Mouse (Mus musculus) cerebellum, adult 2 months (tissue): ENCODE results near the gene 1700129C05Rik. TPM values are rescaled to one million over a fixed set of nuclear protein-coding genes. Genes with fewer than 3 reads are reported as not detected.

Experiments
- DNase-seq, 2 experiments: peaks; one replicate each; pipeline ENCODE4 v3.0.0; 2021
- H3K27ac ChIP-seq: fragments of 200-500 bp; 2 replicates; pipeline ENCODE4 v1.5.1; 2012; ENCODE audit warnings: low read length, control low read depth, inconsistent platforms; ENCODE audit not compliant: insufficient read depth
- H3K27me3 ChIP-seq: fragments of 200-500 bp; 2 replicates; pipeline ENCODE4 v1.6.1; 2012; ENCODE audit warnings: inconsistent platforms, mild to moderate bottlenecking, low read length, moderate library complexity; ENCODE audit not compliant: control insufficient read depth, insufficient read depth
- H3K4me1 ChIP-seq: fragments of 200-500 bp; 2 replicates; pipeline ENCODE4 v1.6.1; 2011; ENCODE audit warnings: low read length; ENCODE audit not compliant: control insufficient read depth, insufficient read depth
- H3K4me3 ChIP-seq: fragments of 200-500 bp; replicated peaks from 2 replicates; pipeline ENCODE3; 2011; ENCODE audit warnings: mild to moderate bottlenecking, low read depth, low read length, control low read depth; ENCODE audit not compliant: insufficient read depth
- CTCF ChIP-seq: fragments of 200-500 bp; IDR thresholded peaks from 2 replicates; pipeline ENCODE4 v1.5.1; 2011; ENCODE audit warnings: low read depth, mild to moderate bottlenecking, control low read depth, low read length, moderate library complexity, borderline replicate concordance; ENCODE audit not compliant: insufficient read depth
- POLR2A ChIP-seq: fragments of 200-500 bp; IDR thresholded peaks from 2 replicates; pipeline ENCODE4 v1.6.1; 2011; ENCODE audit warnings: low read length, control low read depth, borderline replicate concordance; ENCODE audit not compliant: insufficient read depth
- WGBS: fragments of 180-500 bp; shearing (Covaris S2); methylation state at CpG from one replicate; pipeline ENCODE4 v1.1.7; 2018; 5-methylcytosine and 5-hydroxymethylcytosine counted together
- polyA plus RNA-seq: library from polyadenylated mRNA; depleted of rRNA; stranded (reverse); fragments of >200 nt; gene quantifications from 2 replicates; pipeline ENCODE4 v1.2.3, GENCODE M21; 2012; rRNA removed

1700129C05Rik gene
- not detected in 2 replicates for polyA plus RNA-seq

DNA sequence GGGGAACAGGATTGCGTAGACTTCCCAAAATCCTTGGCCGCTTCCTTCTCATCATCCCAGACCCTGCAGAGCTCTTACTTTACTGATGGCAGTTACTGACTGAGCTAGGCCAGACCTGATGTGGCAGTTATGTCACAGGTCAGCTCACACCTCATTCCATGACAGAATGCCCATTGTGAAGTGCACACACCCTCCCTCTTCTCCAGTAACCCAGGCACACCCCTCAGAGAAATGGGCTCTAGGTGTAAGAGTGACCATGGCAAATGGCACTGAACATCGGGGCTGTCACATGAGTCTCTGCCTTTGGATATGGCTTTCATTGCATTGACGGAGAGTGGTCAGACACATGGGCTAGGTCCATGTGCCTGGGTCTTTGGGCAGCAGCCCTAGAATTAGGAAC, at the start of gene 1700129C05Rik:
Gene 1700129C05Rik (minus strand): TSS at position 101 of the 400 bp plus-strand sequence.
- H3K4me3 ChIP-seq, result no peak within 1 kb of the TSS
- 93% methylated on average over 4 of the region's 4 CpGs for WGBS
- H3K27me3 ChIP-seq, result no peaks in the 10 kb centered on the region
- H3K27ac ChIP-seq, result no peak within 1 kb of the TSS
- TF ChIP-seq POLR2A (no peak), CTCF (no peak)
- H3K4me1 ChIP-seq, result no peaks in the 10 kb centered on the region
- DNase-seq, result no peak

GRCm38 (mm10) chr14:59186121-59186520, 43.4 kb upstream of the 1700129C05Rik start:
- Histone ChIP-seq H3K27me3 (no peaks in the 10 kb centered on the region), H3K4me3 (no peak overlapping the region), H3K4me1 (no peaks in the 10 kb centered on the region), H3K27ac (no peak overlapping the region)
- WGBS, result 81% methylated on average over 2 of the region's 2 CpGs
- no peak for TF ChIP-seq POLR2A
- DNase-seq, result no peak

- Histone ChIP-seq H3K4me3 (no peak overlapping the region), H3K4me1 (no peaks in the 10 kb centered on the region), H3K27me3 (no peaks in the 10 kb centered on the region), H3K27ac (no peak overlapping the region)
- TF ChIP-seq CTCF (no peak), POLR2A (no peak)
- DNase-seq, result no peak
Observed at GRCm38 (mm10) chr14:59185514-59185913, 42.8 kb upstream of the 1700129C05Rik start.

GRCm38 (mm10) chr14:59182732-59183131, 40.0 kb upstream of the 1700129C05Rik start:
- Histone ChIP-seq H3K4me1 (no peaks in the 10 kb centered on the region), H3K27ac (no peak overlapping the region), H3K4me3 (no peak overlapping the region), H3K27me3 (no peaks in the 10 kb centered on the region)
- 81% methylated on average over 2 of the region's 2 CpGs for WGBS
- DNase-seq, result no peak
- TF ChIP-seq CTCF (no peak), POLR2A (no peak)

- no peaks in the 10 kb centered on the region for H3K27me3 ChIP-seq
- H3K27ac ChIP-seq, result no peak within 1 kb of the TSS
- no peak for DNase-seq
- TF ChIP-seq POLR2A (no peak), CTCF (no peak)
- H3K4me1 ChIP-seq, result no peaks in the 10 kb centered on the region
- 87% methylated on average over 3 of the region's 3 CpGs for WGBS
- H3K4me3 ChIP-seq, result no peak within 1 kb of the TSS
Observed at GRCm38 (mm10) chr14:59178649-59179048, 36.0 kb upstream of the 1700129C05Rik start, which contains the start of gene Gm5142. Gene Gm5142 (minus strand): TSS chr14:59178749.

- Histone ChIP-seq H3K4me1 (no peaks in the 10 kb centered on the region), H3K27me3 (no peaks in the 10 kb centered on the region), H3K27ac (no peak overlapping the region), H3K4me3 (no peak overlapping the region)
- WGBS, result 80% methylated on average over 3 of the region's 3 CpGs
- TF ChIP-seq CTCF, result no peak
- TF ChIP-seq POLR2A, result no peak
- DNase-seq, result no peak
Observed at GRCm38 (mm10) chr14:59157016-59157698, 14.5 kb upstream of the 1700129C05Rik start.

GRCm38 (mm10) chr14:59155589-59155988, 12.9 kb upstream of the 1700129C05Rik start:
- TF ChIP-seq CTCF (peak; percentile 33; the same call in 1 of the 2 replicates), POLR2A (no peak)
- no peak overlapping the region for H3K4me3 ChIP-seq
- DNase-seq, result peak in 1 of 2 experiments; percentile 4
- H3K27ac ChIP-seq, result no peak overlapping the region
- no peaks in the 10 kb centered on the region for H3K27me3 ChIP-seq
- H3K4me1 ChIP-seq, result no peaks in the 10 kb centered on the region
- 79% methylated on average over 2 of the region's 2 CpGs for WGBS

GRCm38 (mm10) chr14:59114281-59114680, 28.4 kb downstream of the 1700129C05Rik start:
- H3K4me3 ChIP-seq, result no peak overlapping the region
- H3K4me1 ChIP-seq, result no peaks in the 10 kb centered on the region
- 0% methylated on average over 2 of the region's 2 CpGs for WGBS
- peak in 1 of 2 experiments; percentile 3 for DNase-seq
- no peaks in the 10 kb centered on the region for H3K27me3 ChIP-seq
- H3K27ac ChIP-seq, result no peak overlapping the region
- no peak for TF ChIP-seq POLR2A
- TF ChIP-seq CTCF, result peak; percentile 26; the same call in 1 of the 2 replicates
